In the genomic region with DNA sequence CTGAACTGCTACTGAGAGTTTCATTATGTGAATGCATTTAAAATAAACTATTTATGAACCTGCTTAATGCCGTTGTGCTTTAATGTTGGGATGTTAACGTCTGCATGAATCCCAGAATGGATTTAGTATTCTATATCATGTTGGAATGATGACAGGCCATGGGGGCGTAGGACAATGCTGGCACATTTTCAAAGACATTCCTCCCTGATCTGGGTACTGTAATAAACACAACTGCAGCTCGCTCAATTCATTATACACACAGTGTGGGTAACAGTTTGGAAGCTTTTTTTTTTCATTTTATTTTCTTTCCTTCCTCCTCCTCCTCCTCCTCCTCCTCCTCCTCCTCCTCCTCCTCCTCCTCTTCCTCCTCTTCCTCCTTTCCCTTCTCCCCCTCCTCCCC, we compare ENCODE assay signal across 20 mouse cellular contexts.
DNase-seq lines count a peak whose midpoint lies in the region; ATAC-seq and TF ChIP-seq lines count a peak whose summit lies in the region.
"Had no signal": no experiment of that assay in that cellular context is flagged by ENCODE, and none has a peak within 500 bp of the region (broad histone marks: within the 10 kb centered on the region; RNA-seq: fewer than 3 reads in every experiment).

No protein-coding gene starts in this region.

- no peak for TF ChIP-seq EP300 in CH12.LX (IDR thresholded peaks at IDR 0.05; ENCODE audit: low read length)

- H3K27me3 ChIP-seq in embryonic facial prominence, embryonic 13.5 days, result no peaks in the 10 kb centered on the region
- no peaks in the 10 kb centered on the region for H3K27me3 ChIP-seq in embryonic facial prominence, embryonic 10.5 days (replicated peaks; ENCODE audit: low read depth, poor library complexity, severe bottlenecking)
- no peaks in the 10 kb centered on the region for H3K27me3 ChIP-seq in heart, embryonic 15.5 days
- no peaks in the 10 kb centered on the region for H3K27me3 ChIP-seq in CH12.LX (replicated peaks)
- H3K27me3 ChIP-seq: forebrain, embryonic 13.5 days; heart, embryonic 12.5 days; Patski had no signal

- TF ChIP-seq RAD21 in CH12.LX (IDR thresholded peaks at IDR 0.05; ENCODE audit: low read depth, low read length), result no peak

- no peaks in the 10 kb centered on the region for H3K36me3 ChIP-seq in embryonic facial prominence, embryonic 13.5 days
- H3K36me3 ChIP-seq in embryonic facial prominence, embryonic 10.5 days (replicated peaks), result no peaks in the 10 kb centered on the region; the same call in 1 of the 2 replicates
- no peaks in the 10 kb centered on the region for H3K36me3 ChIP-seq in heart, embryonic 15.5 days
- H3K36me3 ChIP-seq in CH12.LX (replicated peaks in 1 of 2; ENCODE audit: control insufficient read depth in 1 of 2, insufficient read depth in 1 of 2, low read length in 1 of 2), result no peaks in the 10 kb centered on the region
- H3K36me3 ChIP-seq: forebrain, embryonic 10.5 days; G1E had no signal

- H3K27ac ChIP-seq in embryonic facial prominence, embryonic 13.5 days, result 0 out of 2 replicates have a peak overlapping the region, but pooled peaks have one; percentile 65
- H3K27ac ChIP-seq in embryonic facial prominence, embryonic 10.5 days (replicated peaks), result no peak overlapping the region
- H3K27ac ChIP-seq in heart, embryonic 15.5 days, result peak overlapping the region; percentile 70; the same call in 1 of the 2 replicates
- no peak overlapping the region for H3K27ac ChIP-seq in CH12.LX (ENCODE audit: insufficient read depth, low read depth)
- H3K27ac ChIP-seq: forebrain, embryonic 10.5 days; forebrain, embryonic 13.5 days; hindbrain, embryonic 14.5 days; hindbrain, postnatal 0 days had no signal

- H3K79me2 ChIP-seq in CH12.LX (replicated peaks; ENCODE audit: control insufficient read depth, extremely low read depth, insufficient read depth, poor library complexity, severe bottlenecking), result no peaks in the 10 kb centered on the region

- no peak overlapping the region for H3K4me2 ChIP-seq in embryonic facial prominence, embryonic 13.5 days
- peak overlapping the region; percentile 47; the same call in 1 of the 2 replicates for H3K4me2 ChIP-seq in heart, embryonic 15.5 days
- peak overlapping the region; percentile 36 for H3K4me2 ChIP-seq in CH12.LX (ENCODE audit: insufficient read depth, low read depth, poor library complexity, severe bottlenecking)
- H3K4me2 ChIP-seq: forebrain, embryonic 13.5 days; hindbrain, embryonic 14.5 days had no signal

- TF ChIP-seq CTCF in CH12.LX (conservative IDR thresholded peaks at IDR 0.05 in 1 of 2, IDR thresholded peaks at IDR 0.05 in 1 of 2; ENCODE audit: low read depth in 2 of 2, low read length in 2 of 2), result no peak

- no peak overlapping the region for H3K9ac ChIP-seq in embryonic facial prominence, embryonic 13.5 days
- H3K9ac ChIP-seq in heart, embryonic 15.5 days, result no peak overlapping the region
- H3K9ac ChIP-seq in CH12.LX (ENCODE audit: insufficient read depth, low read depth), result no peak overlapping the region
- H3K9ac ChIP-seq: forebrain, embryonic 13.5 days; heart, embryonic 12.5 days; hindbrain, embryonic 14.5 days had no signal

- TF ChIP-seq POLR2A in CH12.LX (IDR thresholded peaks at IDR 0.05; ENCODE audit: low read depth, low read length), result no peak

- in situ Hi-C loops in CH12.LX (cut with MboI; ENCODE audit: low pct_ligation_motif_present, low pct_unique_long_range_greater_than_20kb, low sequenced_read_pairs), result no loop called here

- WGBS in embryonic facial prominence, embryonic 13.5 days, result 41% methylated on average over 4 of the region's 4 CpGs
- WGBS in embryonic facial prominence, embryonic 10.5 days, result 88% methylated on average over 4 of the region's 4 CpGs
- WGBS in heart, embryonic 15.5 days, result 24% methylated on average over 4 of the region's 4 CpGs

- H3K9me3 ChIP-seq in embryonic facial prominence, embryonic 13.5 days, result no peaks in the 10 kb centered on the region
- H3K9me3 ChIP-seq in embryonic facial prominence, embryonic 10.5 days, result no peaks in the 10 kb centered on the region
- no peaks in the 10 kb centered on the region for H3K9me3 ChIP-seq in heart, embryonic 15.5 days (replicated peaks)
- H3K9me3 ChIP-seq in CH12.LX (replicated peaks; ENCODE audit: low read length), result no peaks in the 10 kb centered on the region
- H3K9me3 ChIP-seq: forebrain, embryonic 10.5 days; forebrain, embryonic 13.5 days; G1E; heart, embryonic 12.5 days had no signal

- no peak for ATAC-seq in embryonic facial prominence, embryonic 13.5 days (ENCODE audit: insufficient number of reproducible peaks, insufficient read depth, low FRiP score, low TSS enrichment, low read depth)
- ATAC-seq in heart, embryonic 15.5 days (replicated peaks; ENCODE audit: insufficient number of reproducible peaks, insufficient read depth, low FRiP score, low read depth), result no peak
- ATAC-seq: inflammation-experienced regulatory T-cells, adult 6 months; Patski had no signal

- dilution Hi-C loops in CH12.LX (cut with MboI; ENCODE audit: extremely low pct_ligation_motif_present, extremely low pct_unique_long_range_greater_than_20kb, low sequenced_read_pairs), result no loop called here

- intact Hi-C loops in heart, postnatal 10 days (cut with DNase I), result loop anchor here (5.0 to 10.0 kb wide), 2 partner anchors 413 to 449 kb away; no protein-coding TSS in a partner anchor
- intact Hi-C loops in left cerebral cortex, postnatal 10 days (cut with DNase I), result loop anchor here (5.0 kb wide), 3 partner anchors 276 to 356 kb away; no protein-coding TSS in a partner anchor

- H3K4me3 ChIP-seq in embryonic facial prominence, embryonic 13.5 days, result no peak overlapping the region
- H3K4me3 ChIP-seq in embryonic facial prominence, embryonic 10.5 days, result no peak overlapping the region
- H3K4me3 ChIP-seq in heart, embryonic 15.5 days, result no peak overlapping the region
- H3K4me3 ChIP-seq in CH12.LX (replicated peaks in 1 of 3; ENCODE audit: low read depth in 2 of 3, low read length in 2 of 3, poor library complexity in 1 of 3), result no peak overlapping the region
- H3K4me3 ChIP-seq: forebrain, embryonic 10.5 days; forebrain, embryonic 13.5 days; heart, embryonic 12.5 days had no signal

- no peak for DNase-seq in embryonic facial prominence, embryonic 10.5 days (ENCODE audit: low spot score)
- no peak for DNase-seq in heart, postnatal 10 days
- DNase-seq in CH12.LX (ENCODE audit: extremely low read depth), result no peak
- no peak for DNase-seq in left cerebral cortex, postnatal 10 days (ENCODE audit: extremely low spot score in 1 of 2, low spot score in 2 of 2)
- DNase-seq: cerebellum, adult 18-20 months; cerebellum, adult 9-10 months; embryo, embryonic 11 days; gastrocnemius, postnatal 10 days; gastrocnemius, postnatal 36 days; kidney, adult 18-20 months had no signal

- H3K4me1 ChIP-seq in embryonic facial prominence, embryonic 13.5 days, result peaks cover 17% of the 10 kb centered on the region
- H3K4me1 ChIP-seq in embryonic facial prominence, embryonic 10.5 days, result peaks cover 13% of the 10 kb centered on the region
- H3K4me1 ChIP-seq in heart, embryonic 15.5 days (replicated peaks), result peaks cover 15% of the 10 kb centered on the region
- H3K4me1 ChIP-seq in CH12.LX (ENCODE audit: control insufficient read depth in 1 of 2, insufficient read depth in 2 of 2), result peaks cover 0 to 17% of the 10 kb centered on the region in 2 experiments; a peak in 2 of 4 replicates
- H3K4me1 ChIP-seq: forebrain, embryonic 13.5 days had no signal

TF ChIP-seq in CH12.LX, 34 proteins besides CTCF, POLR2A, EP300 and RAD21:
- TF ChIP-seq ELF1 (IDR thresholded peaks at IDR 0.05; ENCODE audit: low read depth, low read length), result no peak
- no peak for TF ChIP-seq JUN (IDR thresholded peaks at IDR 0.05; ENCODE audit: insufficient read depth, low read depth, low read length)
- no peak for TF ChIP-seq KAT2A (IDR thresholded peaks at IDR 0.05; ENCODE audit: insufficient replicate concordance, low read length)
- no peak for TF ChIP-seq ETS1 (conservative IDR thresholded peaks at IDR 0.05; ENCODE audit: low read depth, low read length)
- no peak for TF ChIP-seq NELFE (IDR thresholded peaks at IDR 0.05; ENCODE audit: low read depth, low read length)
- TF ChIP-seq ZMIZ1 (IDR thresholded peaks at IDR 0.05; ENCODE audit: low read depth, low read length), result no peak
- no peak for TF ChIP-seq GABPA (IDR thresholded peaks at IDR 0.05; ENCODE audit: insufficient replicate concordance, low read depth, low read length)
- TF ChIP-seq MXI1 (IDR thresholded peaks at IDR 0.05; ENCODE audit: low read depth, low read length), result no peak
- no peak for TF ChIP-seq CHD2 (IDR thresholded peaks at IDR 0.05; ENCODE audit: low read length)
- TF ChIP-seq CHD1 (IDR thresholded peaks at IDR 0.05; ENCODE audit: low read depth, low read length), result no peak
- no peak for TF ChIP-seq HCFC1 (IDR thresholded peaks at IDR 0.05; ENCODE audit: low read depth, low read length)
- TF ChIP-seq TBP (conservative IDR thresholded peaks at IDR 0.05; ENCODE audit: low read depth, low read length), result no peak
- no peak for TF ChIP-seq TCF12 (IDR thresholded peaks at IDR 0.05; ENCODE audit: low read depth, low read length)
- no peak for TF ChIP-seq POLR2AphosphoS2 (IDR thresholded peaks at IDR 0.05; ENCODE audit: low read depth, low read length)

Comparison
In these comparisons a context has a peak if more than half of its experiments do, and no peak if none do; other contexts are left out.
1. H3K27ac ChIP-seq: peak in embryonic facial prominence, embryonic 13.5 days (single experiment) and heart, embryonic 15.5 days (single experiment); none in embryonic facial prominence, embryonic 10.5 days (single experiment) and CH12.LX (single experiment).